Mouse (Mus musculus): ENCODE data around the gene Cfap298. TPM values are rescaled to one million over a fixed set of nuclear protein-coding genes. Genes with fewer than 3 reads are reported as not detected.

Cfap298 gene
- polyA plus RNA-seq, 1 experiment: 28.2 TPM

- H3K27ac ChIP-seq (ENCODE audit: insufficient read depth, low read length): no peak overlapping the region
- TF ChIP-seq CTCF (IDR thresholded peaks at IDR 0.05; ENCODE audit: borderline replicate concordance, insufficient read depth, low read length): peak; percentile 8; the same call in 1 of the 2 replicates
- TF ChIP-seq POLR2A (IDR thresholded peaks at IDR 0.05; ENCODE audit: low read depth, low read length): no peak
- no peak overlapping the region for H3K4me3 ChIP-seq (ENCODE audit: insufficient read depth, low read length)
Observed at GRCm38 (mm10) chr16:90950354-90950963, 15.5 kb upstream of the Cfap298 start.

GRCm38 (mm10) chr16:90946977-90947376 lies 12.1 kb upstream of the Cfap298 start:
- TF ChIP-seq POLR2A (IDR thresholded peaks at IDR 0.05; ENCODE audit: low read depth, low read length) (no peak), CTCF (IDR thresholded peaks at IDR 0.05; ENCODE audit: borderline replicate concordance, insufficient read depth, low read length) (no peak)
- no peaks in the 10 kb centered on the region for H3K4me1 ChIP-seq (ENCODE audit: control insufficient read depth, insufficient read depth, low read length)
- H3K4me3 ChIP-seq (ENCODE audit: insufficient read depth, low read length): no peak overlapping the region
- H3K27ac ChIP-seq (ENCODE audit: insufficient read depth, low read length): no peak overlapping the region

More at GRCm38 (mm10) chr16:90950354-90950963, 15.5 kb upstream of the Cfap298 start:
- H3K4me1 ChIP-seq (ENCODE audit: control insufficient read depth, insufficient read depth, low read length): no peaks in the 10 kb centered on the region

- H3K27ac ChIP-seq (ENCODE audit: insufficient read depth, low read length): no peak overlapping the region
- H3K4me1 ChIP-seq (ENCODE audit: control insufficient read depth, insufficient read depth, low read length): no peaks in the 10 kb centered on the region
- TF ChIP-seq CTCF (IDR thresholded peaks at IDR 0.05; ENCODE audit: borderline replicate concordance, insufficient read depth, low read length) (no peak), POLR2A (IDR thresholded peaks at IDR 0.05; ENCODE audit: low read depth, low read length) (no peak)
- H3K4me3 ChIP-seq (ENCODE audit: insufficient read depth, low read length): no peak overlapping the region
Observed at GRCm38 (mm10) chr16:90941246-90941645, 6.3 kb upstream of the Cfap298 start.

- H3K4me1 ChIP-seq (ENCODE audit: control insufficient read depth, insufficient read depth, low read length): no peaks in the 10 kb centered on the region
- H3K27ac ChIP-seq (ENCODE audit: insufficient read depth, low read length): no peak overlapping the region
- H3K4me3 ChIP-seq (ENCODE audit: insufficient read depth, low read length): peak overlapping the region; percentile 62
- TF ChIP-seq CTCF (IDR thresholded peaks at IDR 0.05; ENCODE audit: borderline replicate concordance, insufficient read depth, low read length): no peak
- no peak for TF ChIP-seq POLR2A (IDR thresholded peaks at IDR 0.05; ENCODE audit: low read depth, low read length)
Observed at GRCm38 (mm10) chr16:90934193-90934686, 674 bp downstream of the Cfap298 start.

- H3K27ac ChIP-seq (ENCODE audit: insufficient read depth, low read length): no peak overlapping the region
- TF ChIP-seq POLR2A (IDR thresholded peaks at IDR 0.05; ENCODE audit: low read depth, low read length): no peak
- no peaks in the 10 kb centered on the region for H3K4me1 ChIP-seq (ENCODE audit: control insufficient read depth, insufficient read depth, low read length)
- peak overlapping the region; percentile 62 for H3K4me3 ChIP-seq (ENCODE audit: insufficient read depth, low read length)
Observed at GRCm38 (mm10) chr16:90933534-90934176, 1.3 kb downstream of the Cfap298 start.

GRCm38 (mm10) chr16:90927446-90927845 lies 7.5 kb downstream of the Cfap298 start:
- H3K4me3 ChIP-seq (ENCODE audit: insufficient read depth, low read length): no peak overlapping the region
- no peaks in the 10 kb centered on the region for H3K4me1 ChIP-seq (ENCODE audit: control insufficient read depth, insufficient read depth, low read length)
- H3K27ac ChIP-seq (ENCODE audit: insufficient read depth, low read length): no peak overlapping the region
- TF ChIP-seq CTCF (IDR thresholded peaks at IDR 0.05; ENCODE audit: borderline replicate concordance, insufficient read depth, low read length) (no peak), POLR2A (IDR thresholded peaks at IDR 0.05; ENCODE audit: low read depth, low read length) (no peak)

- no peak overlapping the region for H3K4me3 ChIP-seq (ENCODE audit: insufficient read depth, low read length)
- TF ChIP-seq POLR2A (IDR thresholded peaks at IDR 0.05; ENCODE audit: low read depth, low read length) (no peak), CTCF (IDR thresholded peaks at IDR 0.05; ENCODE audit: borderline replicate concordance, insufficient read depth, low read length) (peak; percentile 91)
- H3K27ac ChIP-seq (ENCODE audit: insufficient read depth, low read length): no peak overlapping the region
- H3K4me1 ChIP-seq (ENCODE audit: control insufficient read depth, insufficient read depth, low read length): no peaks in the 10 kb centered on the region
Observed at GRCm38 (mm10) chr16:90925461-90925860, 9.5 kb downstream of the Cfap298 start.

GRCm38 (mm10) chr16:90924606-90925370 lies 10.1 kb downstream of the Cfap298 start:
- TF ChIP-seq POLR2A (IDR thresholded peaks at IDR 0.05; ENCODE audit: low read depth, low read length): no peak
- TF ChIP-seq CTCF (IDR thresholded peaks at IDR 0.05; ENCODE audit: borderline replicate concordance, insufficient read depth, low read length): no peak
- Histone ChIP-seq H3K27ac (ENCODE audit: insufficient read depth, low read length) (no peak overlapping the region), H3K4me3 (ENCODE audit: insufficient read depth, low read length) (no peak overlapping the region), H3K4me1 (ENCODE audit: control insufficient read depth, insufficient read depth, low read length) (no peaks in the 10 kb centered on the region)

GRCm38 (mm10) chr16:90921471-90922159 lies 13.3 kb downstream of the Cfap298 start:
- no peak overlapping the region for H3K27ac ChIP-seq (ENCODE audit: insufficient read depth, low read length)
- H3K4me1 ChIP-seq (ENCODE audit: control insufficient read depth, insufficient read depth, low read length): no peaks in the 10 kb centered on the region
- no peak overlapping the region for H3K4me3 ChIP-seq (ENCODE audit: insufficient read depth, low read length)
- no peak for TF ChIP-seq CTCF (IDR thresholded peaks at IDR 0.05; ENCODE audit: borderline replicate concordance, insufficient read depth, low read length)
- TF ChIP-seq POLR2A (IDR thresholded peaks at IDR 0.05; ENCODE audit: low read depth, low read length): no peak
